Mouse (Mus musculus) telencephalon, adult 2 months (tissue): ENCODE results near the gene Sema6d.

ENCODE experiments used
- DNase-seq: peaks from one replicate; pipeline ENCODE4 v3.0.0-alpha.2; 2011; ENCODE audit warnings: low read depth, low spot score

The Sema6d gene

DNA sequence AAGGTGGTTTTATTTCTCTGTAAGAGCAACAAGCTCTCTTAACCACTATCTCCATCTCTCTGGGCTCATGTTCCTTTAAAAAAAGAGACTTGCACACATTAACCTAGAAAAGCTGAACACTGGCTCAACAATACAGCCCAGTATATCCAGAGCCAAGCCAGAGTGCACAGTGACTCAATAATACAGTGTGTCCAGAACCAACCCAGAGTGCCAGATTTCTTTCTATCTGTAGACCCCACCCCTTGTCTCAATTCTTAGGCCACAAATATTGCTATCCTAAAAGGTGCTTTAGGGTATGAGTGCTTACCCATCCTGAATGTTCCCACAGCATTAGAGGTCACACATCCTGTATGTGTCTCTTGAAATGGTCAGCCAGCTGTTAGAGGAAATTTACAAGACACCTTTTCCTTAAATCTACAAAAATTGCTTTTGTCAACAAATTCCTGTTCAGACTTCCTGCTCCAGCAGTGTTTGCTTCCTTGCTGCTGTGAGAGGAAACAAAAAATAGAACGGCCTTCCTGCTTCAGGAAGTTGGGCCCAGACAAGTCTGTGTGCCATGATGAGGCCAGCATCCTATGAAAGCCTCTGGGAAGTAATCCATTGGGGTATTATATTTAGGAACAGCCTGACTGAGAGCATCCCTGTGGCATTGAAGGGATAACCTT lies 465.1 kb downstream of the Sema6d start:
- no peak for DNase-seq

DNA sequence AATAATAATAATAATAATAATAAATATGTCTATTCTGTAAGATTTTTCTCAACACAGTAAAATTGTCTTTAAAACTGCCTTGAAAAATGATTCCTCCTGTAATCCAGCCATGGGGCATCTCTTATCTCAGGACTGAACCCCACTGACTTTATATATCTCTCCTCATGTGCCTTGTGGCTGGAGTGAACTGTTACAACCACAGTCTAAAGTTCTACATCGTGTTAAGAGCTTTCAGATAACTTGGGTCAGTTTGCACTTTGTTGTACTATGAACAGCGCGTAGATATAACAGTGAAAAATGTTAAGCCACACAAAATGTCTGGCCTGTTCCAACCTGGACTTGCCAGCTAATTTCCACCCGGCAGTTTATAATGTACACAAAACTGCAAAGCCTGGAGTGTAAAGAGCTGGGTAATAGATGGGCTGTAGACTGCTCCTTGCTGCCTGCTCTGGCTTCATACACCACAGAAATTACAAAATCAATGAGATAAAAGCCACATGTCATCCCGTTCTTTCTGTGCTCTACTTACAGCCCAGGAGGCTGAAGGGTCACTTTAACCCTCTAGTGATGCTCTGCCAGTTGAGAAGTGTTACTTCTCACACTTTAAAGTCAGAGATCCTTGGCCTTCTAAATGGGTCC lies 467.2 kb downstream of the Sema6d start:
- no peak for DNase-seq

DNA sequence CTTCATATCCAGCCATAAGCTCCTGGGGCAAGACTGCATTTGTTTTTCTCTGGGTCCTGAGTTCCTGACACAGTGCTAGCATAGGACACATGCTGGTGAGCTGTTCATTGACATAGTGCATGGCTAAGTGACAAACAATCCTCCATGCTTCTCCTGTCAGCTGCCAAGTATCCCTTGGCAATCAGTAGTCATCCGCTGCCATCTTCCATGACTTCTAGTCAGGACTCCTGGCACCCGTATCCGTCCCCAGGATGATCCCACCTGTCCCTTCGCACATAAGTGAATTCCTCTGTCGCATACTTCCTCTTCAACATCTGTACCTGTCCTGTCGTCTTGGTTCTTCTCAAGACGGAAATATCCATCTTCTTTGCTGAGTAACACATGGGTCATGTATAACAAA lies 468.3 kb downstream of the Sema6d start:
- no peak for DNase-seq

DNA sequence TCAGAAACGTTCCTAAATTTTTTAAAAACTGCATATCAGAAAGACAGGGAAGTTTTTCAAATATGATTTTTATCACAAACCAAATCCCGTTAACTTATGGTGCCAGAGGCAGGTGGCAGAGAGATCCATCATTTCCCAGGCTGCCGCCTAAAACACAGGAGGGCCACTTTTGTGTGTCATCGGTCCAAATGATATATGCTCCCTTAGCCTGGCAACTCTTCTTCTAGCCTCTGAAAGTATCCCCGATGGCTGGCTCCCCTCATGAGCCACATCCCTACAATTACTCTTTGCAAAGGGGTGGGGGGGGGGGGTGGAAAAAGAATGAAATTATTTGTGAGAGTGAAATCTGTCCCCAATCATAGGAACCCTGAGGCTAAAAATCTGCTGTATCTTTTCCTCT lies 471.9 kb downstream of the Sema6d start:
- no peak for DNase-seq

DNA sequence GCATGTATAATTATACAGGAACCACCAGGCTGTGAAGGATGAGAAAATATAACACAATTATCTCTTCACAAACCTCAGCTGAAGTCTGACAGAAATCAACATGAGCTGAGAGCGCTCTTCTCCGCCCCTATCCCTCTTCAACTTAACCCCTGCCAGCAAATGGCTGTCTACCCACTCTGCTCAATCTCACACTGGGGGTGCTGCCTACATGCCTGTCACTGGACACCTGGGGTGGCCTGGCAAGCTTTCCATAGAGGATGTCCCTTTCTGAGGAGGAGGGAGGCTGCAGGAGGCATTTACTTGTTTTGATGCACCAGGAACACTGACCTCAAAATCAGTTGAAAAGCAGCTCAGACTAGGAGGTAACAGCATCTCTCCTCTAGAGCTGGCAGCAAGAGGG lies 472.3 kb downstream of the Sema6d start:
- no peak for DNase-seq

DNA sequence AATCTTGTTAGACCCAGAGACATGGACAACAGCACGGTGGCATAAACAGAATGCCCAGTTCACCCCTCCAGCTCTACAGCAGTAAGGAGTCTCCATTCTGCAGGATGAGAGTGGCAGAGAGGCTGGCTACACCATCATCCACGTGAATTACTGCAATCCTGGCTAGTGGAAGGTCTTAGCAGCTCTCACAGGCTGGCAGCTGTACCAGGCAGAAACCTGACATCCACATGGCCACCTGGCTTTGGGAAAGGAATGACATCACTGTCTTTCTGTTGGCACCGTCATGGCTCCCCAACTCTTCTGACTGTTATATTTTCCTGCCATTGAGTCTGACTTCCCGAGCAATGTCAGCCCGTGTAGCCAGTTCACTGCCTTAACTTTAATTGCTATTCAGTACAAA lies 474.0 kb downstream of the Sema6d start:
- no peak for DNase-seq

DNA sequence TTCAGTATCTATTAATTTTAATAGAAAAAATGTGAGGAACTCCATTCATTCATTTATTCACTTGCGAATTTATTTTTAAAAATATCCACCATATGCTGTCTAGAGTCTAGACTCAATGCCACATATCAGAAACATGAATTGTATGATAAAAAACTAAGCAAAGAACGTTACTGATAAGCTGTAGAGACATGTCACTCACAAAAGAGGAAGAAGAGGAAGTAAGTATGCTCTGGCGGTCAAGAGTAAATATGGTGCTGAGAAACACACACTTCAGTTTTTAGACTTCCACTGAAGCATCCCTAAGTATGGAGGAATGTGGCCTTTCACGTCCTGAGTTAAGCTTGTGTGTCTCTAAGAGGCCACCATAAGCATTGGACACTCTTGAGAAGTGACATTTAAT lies 484.0 kb downstream of the Sema6d start:
- no peak for DNase-seq

DNA sequence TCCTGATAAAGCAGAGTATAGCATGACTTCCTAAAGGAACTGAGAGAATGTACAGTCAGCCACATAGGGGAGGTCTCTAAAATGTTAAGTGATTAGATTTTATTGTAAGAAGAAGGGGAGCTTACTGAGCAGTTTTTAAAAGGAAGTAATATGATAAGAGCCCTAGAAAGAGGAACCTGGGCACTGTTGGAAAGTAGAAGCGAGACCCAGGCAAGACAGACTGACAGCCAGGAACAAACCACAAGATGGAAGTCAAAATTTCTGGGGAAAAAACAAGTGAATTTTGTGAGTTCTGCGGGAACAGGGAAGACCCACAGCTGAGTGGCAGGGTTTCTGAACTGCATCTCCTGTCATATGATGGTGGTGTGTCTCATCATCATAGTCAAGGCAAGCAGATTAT lies 486.3 kb downstream of the Sema6d start:
- DNase-seq: no peak

DNA sequence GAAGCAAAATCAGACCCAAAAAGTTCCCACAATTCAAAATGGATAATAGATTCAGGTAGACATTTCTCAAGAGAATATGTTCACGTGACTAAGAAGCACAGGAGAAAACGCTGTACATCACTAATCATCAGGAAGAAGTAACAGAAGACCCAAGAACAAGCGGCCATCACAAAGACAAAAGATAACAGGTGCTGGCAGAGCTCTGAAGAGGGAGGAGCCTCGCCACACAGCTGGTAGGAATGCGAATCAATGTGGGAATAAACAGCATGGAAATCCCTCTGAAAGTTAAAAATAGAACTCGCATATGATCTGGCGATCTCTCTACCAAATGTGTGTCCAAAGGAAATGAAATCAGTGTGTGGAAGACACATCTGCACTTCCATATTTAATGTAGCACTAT lies 493.8 kb downstream of the Sema6d start:
- DNase-seq: no peak

DNA sequence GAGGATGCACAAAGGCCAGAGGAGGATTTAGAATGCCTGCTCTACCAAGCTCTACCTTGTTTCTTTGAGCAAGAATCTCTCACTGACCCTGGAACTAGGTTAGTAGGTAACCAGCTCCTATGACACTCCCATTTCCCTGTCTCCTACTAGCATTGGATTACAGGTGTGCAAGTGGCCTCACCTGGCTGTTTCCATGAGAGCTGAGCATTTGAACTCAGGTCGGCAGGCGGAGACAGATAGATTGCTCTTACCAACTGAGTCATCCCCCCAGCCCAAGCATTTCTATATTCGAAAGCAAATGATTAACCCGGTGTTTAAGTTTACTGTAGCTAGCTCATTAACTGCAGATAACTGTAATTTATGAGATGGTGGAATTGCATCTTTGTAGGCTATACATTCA lies 503.0 kb downstream of the Sema6d start:
- no peak for DNase-seq

DNA sequence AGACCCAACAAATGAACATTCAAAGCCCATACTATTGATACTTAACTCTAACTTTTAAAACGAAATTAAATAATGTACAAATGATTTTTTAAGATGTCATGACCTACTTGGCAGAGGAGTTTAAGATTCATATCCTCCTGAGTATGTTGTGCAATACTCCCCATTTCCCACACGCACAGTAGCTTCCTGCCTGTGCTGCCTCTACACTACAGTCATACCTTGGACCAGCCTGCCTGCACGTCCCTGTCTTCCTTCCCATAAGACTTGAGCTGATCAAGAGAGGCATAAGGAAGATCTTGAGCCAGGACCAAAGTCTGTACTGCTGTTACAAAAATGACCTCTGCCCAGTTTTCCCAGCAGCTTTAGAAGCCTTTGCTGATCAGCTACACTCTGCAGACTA lies 509.2 kb downstream of the Sema6d start:
- no peak for DNase-seq

DNA sequence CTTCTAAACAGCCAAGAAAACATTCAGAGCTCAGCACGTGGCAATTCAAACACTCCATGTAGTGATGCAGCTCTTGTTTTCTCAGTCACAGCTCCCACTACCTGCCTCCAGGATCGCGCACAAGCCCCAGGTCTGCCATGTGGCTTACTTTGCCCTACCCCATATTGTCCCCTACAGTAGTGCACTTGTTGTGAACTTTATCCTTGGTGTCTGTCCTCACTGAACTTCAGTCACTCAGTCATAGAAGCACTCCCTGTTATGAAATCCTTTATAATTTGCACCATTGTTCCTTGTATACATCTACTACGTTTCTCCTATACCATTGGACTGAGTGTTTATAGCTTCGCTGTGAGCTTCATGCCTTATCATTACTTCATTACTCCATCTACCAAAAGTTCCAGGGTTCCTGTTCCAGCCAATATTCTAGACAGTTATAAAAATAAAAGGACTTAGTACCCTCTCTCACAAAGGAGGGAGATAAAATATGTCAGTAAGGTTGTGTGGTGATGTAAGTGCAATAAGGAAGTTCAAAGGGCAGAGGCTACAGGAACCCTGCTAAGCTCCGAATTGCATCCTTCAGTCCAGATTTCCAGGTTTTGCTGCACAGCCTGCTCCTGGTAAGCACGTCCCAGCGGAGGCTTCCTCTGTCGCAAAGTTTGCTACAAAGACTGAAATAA lies 512.1 kb downstream of the Sema6d start:
- no peak for DNase-seq

DNA sequence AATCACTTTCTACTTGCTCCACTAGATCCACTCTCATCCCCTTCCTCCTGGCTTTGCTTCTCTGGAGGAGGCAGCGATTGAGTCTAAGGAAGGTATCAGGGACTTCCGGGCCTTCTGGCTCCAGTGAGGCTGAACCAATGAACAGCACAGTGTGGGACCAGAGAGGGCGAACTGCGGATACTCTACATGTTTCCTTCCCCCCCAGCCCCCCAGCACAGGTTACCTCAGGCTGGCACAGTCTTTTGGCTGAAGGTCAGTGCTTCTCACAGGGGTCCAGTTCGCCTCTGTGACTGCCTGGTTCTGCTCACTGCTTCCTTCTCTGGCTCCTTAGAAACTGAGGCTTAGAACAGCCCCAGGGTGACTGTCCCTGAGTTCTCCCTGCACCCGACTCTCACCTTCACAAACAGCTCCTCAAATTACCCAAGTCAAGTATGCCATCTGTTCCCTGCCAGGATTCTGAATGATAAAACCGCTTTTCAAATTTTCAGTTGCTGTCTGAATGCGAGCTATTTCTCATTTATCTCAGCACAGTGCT lies 512.7 kb downstream of the Sema6d start:
- DNase-seq: no peak

DNA sequence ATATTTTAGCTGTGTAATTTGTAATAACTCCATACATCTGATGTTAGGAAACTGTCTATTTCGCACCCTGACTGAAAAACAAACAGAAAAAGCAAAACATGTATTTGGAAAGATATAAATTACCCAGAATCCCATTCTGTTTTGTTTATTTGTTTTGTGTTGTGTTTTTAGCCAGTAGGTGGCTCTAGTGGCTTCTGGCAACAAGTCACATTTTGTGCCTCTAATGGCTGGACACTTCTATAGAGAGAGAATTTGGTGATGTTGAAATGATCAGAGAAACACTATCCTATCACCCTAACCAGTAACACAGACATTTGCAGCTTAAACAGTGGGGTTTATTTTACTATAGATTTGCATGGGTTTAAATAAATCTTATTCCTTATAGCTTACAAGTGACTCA lies 515.6 kb downstream of the Sema6d start:
- no peak for DNase-seq

DNA sequence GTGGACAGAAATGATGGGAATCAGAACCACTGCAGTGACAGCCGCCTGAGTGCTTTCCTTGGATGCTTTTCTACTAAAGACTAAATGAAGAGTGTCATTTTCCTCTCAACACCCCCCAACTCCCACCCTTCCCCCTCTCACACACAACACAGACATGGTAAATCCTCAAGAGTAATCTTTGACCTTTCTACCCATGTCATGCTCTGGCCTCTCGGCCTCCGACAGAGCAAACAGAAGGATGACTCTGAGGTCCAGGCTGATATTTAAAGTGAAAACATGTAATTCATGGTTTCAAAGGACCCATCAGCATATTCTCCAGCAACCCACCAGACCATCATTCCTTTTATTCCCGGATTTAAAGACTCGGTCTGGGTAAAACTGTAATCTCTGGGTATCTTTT lies 518.2 kb downstream of the Sema6d start:
- no peak for DNase-seq

DNA sequence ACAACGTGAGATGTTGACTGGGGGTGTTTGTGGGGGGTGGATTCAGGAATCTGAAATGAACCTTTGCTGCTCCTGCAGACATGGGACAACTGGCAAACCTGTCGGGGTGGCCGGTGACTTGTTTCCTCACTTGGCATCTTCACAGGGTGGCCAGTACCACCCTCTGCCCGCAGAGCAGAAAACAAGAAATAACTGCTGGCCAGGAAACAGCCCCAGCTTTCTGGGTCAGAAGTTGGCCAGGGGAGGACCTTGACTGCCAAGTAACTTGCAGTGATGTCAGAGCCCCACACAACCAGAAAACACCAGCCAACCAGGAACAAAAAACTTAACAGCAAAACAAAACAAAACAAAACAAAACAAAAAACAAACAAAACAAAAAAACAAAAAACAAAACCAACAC lies 518.8 kb downstream of the Sema6d start:
- DNase-seq: no peak

DNA sequence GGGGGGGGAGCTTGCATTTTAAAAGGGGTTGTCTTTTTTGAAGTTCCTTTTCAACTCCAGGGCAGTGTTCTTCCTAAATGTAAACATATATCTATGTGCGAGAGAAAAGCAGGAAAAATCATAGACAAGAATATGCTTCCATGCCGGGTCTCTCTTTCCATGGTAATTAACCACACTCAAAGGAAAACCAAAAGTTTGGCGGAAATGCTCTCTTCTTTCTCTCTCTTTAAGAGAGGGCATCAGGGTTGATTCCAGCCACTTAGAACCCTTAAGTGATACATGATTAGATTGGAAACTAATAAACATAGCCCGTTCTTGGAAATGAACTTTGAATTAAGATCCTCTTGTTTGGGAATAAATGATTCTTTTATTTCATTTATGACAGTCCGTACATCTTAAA lies 519.2 kb downstream of the Sema6d start:
- no peak for DNase-seq

DNA sequence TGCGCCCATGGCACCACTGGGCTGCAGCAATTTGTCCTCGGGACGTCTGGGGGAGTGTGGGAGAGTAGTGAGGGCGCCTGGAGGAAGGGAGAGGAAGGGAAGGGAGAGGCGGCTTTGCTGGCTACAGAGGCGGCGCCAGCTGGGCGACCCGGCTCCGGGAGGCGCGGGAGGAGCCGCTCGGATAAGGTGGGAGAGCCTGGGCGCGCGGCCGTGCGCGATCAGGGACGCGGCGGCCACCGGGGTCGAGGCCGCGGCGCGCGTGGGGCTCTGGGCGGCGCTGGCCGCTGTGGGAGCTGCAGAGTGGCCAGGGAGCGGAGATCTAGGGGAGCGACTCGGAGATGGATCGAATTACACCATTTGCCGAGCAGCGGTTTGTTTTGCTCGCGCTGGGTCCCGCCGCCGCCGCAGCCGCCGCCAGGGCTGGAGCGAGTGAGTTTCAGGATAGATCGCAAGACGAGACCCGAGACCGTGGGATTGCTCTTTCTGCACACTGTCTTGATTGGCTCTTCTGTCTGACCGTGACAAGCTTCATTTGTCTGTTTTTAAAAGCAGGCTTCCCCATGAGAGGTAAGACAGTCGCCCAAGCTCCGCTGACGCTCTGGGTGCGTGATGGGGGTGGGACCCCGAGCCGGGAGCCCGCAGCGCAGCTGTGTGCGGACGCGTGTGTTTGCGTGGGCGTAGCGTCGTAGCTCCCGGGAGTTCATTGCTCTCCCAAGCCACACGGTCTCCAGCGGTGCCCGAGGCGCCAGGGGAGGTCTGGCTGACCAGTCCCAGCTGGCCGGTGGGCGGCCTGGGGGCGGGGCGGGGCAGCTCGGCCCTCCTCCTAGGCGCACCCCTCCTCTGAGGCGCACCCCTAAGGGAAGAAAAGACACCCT lies 520.2 kb downstream of the Sema6d start:
- no peak for DNase-seq

DNA sequence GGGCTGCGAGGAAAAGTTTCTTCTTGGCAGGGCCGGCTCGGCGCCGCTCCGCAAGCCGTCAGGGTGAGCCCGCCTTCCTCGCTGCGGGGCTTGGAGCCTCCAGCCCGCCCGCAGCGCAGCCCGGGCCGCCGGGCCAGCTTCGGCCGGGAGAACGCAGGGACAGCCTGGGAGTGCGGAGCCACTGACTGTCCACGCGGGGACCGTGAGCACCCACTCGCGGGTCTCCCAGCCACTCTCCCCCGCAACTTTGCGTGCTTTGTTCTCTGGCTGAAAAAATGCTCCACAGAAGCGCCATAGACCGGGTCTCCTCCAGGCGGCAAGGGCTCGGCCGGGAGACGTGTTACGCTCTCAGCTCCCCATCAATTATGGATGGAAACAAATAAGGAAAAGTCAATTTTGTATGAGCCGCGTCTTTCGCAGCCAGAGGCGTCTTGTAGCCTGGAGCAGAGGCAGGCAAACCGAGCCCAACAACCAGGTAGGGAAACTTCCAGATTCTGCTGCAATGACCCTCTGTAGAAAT lies 520.9 kb downstream of the Sema6d start:
- DNase-seq: no peak

DNA sequence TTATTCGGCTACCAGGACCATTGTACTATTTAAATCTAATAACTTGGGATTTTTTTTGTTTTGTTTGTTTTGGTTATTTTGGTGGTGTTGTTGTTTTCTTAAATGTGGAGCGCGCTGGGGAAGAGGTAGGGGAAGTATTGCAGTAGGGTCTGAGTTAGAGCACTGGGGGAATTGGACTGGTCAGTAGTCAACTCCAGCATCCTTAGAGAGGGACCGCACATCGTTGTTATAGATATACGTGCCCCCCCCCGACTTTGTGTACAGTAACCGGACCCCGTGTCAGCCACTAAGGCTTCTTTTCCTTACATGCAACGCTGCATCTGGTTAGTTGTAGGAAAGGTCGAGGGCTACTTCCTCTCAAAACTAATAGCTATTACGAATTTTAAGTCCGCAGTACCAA lies 521.5 kb downstream of the Sema6d start:
- no peak for DNase-seq

DNA sequence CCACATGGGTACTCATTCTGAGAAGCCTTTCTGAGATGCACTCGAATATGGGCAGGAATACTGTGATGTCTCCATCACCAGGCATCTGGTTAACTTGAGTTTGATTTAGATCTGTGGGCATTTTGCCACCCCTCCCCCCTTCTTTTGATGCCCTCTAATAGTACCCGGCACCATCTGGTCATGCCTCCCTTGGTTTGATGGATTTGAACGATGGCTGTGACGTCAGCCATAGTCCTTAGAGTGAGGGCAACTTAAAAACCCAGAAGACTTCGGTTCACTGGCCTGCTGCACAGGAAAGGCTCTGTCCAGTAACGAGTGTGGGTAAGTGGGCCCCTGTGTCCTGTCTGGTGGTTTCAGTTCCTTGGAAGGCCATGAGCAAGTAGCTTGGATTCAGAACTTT lies 522.5 kb downstream of the Sema6d start:
- DNase-seq: no peak
